Mouse (Mus musculus) small intestine, adult 2 months (tissue): ENCODE data around the gene Lce3a.

Experiments
- CTCF ChIP-seq: fragments of 200-500 bp; IDR thresholded peaks from 2 replicates; pipeline ENCODE4 v1.5.1; 2012; ENCODE audit warnings: low read depth, mild to moderate bottlenecking, control low read depth, inconsistent platforms, low read length, moderate library complexity, mixed read lengths; ENCODE audit not compliant: insufficient replicate concordance, insufficient read length; ENCODE audit errors: extremely low read depth
- POLR2A ChIP-seq: fragments of 200-500 bp; IDR thresholded peaks from 2 replicates; pipeline ENCODE4 v1.6.1; 2012; ENCODE audit warnings: low read depth, mild to moderate bottlenecking, control low read depth, inconsistent platforms, low read length, moderate library complexity

- TF ChIP-seq CTCF (no peak), POLR2A (no peak)
These were observed 5.7 kb downstream of the Lce3a start for GRCm38 (mm10) chr3:92920364-92920763.
